Mouse (Mus musculus): Measurements from ENCODE around the gene Ube4a.

DNA sequence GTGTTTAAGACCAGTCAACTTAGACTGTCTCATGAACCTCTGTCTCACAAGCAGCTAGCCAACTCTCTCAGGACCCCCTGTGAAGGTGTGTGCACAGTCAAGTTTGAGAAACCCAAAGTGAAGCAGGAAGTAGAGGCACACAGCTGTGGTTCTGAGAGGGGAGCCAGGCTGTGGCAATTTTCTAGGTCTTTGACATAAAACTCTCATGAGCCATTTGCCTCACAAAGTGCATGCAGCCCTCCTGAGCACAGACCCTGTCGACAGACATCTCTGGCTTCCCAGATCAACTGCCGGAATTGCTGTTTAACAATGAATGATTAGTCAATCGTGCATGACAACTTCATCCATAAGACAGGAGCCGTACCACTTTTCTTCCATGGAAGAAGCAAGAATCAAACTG, 42.9 kb upstream of the Ube4a start:
- TF ChIP-seq POLR2A (IDR thresholded peaks at IDR 0.05; ENCODE audit: insufficient read depth, low read depth, low read length) (no peak), EP300 (IDR thresholded peaks at IDR 0.05; ENCODE audit: insufficient read depth, low read depth, low read length) (no peak)
